Mouse (Mus musculus): ENCODE measurements around the gene Nmt1. TPM values are rescaled to one million over a fixed set of nuclear protein-coding genes. Genes with fewer than 3 reads are reported as not detected.

Gene Nmt1
- polyA plus RNA-seq, 1 experiment from 2014 or later = 60.0 TPM

DNA sequence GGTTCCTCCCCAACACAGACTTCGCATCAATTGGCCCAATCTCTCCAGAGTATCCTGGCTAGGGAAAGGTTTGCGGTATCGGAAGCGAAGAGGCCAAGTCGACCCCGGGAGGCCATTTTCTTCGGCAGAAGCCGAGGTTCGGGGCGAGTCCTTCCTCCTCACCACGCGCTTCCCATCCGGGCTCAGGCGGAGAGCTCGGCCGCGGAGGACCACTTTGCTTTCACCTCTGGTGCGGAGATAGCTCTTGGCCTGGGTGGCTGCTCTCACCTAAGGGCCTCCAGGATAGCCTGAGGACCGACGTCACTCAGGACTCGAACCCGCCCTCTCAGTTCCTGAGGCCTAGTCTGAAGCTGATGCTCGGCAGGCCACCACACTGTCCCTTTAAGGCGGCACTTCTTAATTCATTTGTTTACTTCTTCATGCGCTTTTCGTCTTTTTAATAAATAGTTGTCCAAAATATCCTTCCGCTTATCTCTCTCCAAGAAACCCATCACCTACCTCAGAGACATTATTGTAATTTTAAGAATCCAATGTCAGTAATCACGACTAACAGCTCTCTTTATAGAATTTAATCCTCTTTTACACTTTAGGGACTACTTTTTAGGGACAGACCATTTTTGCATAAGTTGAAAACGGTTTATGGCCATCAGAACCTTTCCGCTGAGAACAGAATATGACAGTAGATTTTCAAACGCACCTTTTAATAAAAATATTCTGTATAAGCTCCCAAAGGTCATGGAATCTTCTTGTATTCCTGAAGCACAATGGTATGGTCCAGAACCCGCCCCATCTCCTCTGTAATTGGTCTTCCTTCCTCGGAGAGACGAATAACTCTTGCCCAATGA, 87.4 kb downstream of the Nmt1 start:
- H3K27ac ChIP-seq (replicated peaks; ENCODE audit: low read depth, low read length) = peak overlapping the region; percentile 97
- H3K27me3 ChIP-seq (replicated peaks; ENCODE audit: control insufficient read depth, insufficient read depth, low read length) = no peaks in the 10 kb centered on the region
- ATAC-seq (ENCODE audit: low read depth) (peak; percentile 64), DNase-seq (ENCODE audit: low spot score) (peak; percentile 96)
- no peaks in the 10 kb centered on the region for H3K9me3 ChIP-seq (ENCODE audit: control insufficient read depth, low read length)
- 2% methylated on average over 34 of the region's 34 CpGs for WGBS
- H3K36me3 ChIP-seq (ENCODE audit: control insufficient read depth, insufficient read depth, low read length) = no peaks in the 10 kb centered on the region
- H3K4me1 ChIP-seq (ENCODE audit: control insufficient read depth, insufficient read depth, low read length) = peaks cover 29% of the 10 kb centered on the region
- H3K9ac ChIP-seq (ENCODE audit: low read depth, low read length) = peak overlapping the region; percentile 91
- peak overlapping the region; percentile 76 for H3K4me2 ChIP-seq (ENCODE audit: low read depth, low read length)
- H3K4me3 ChIP-seq (ENCODE audit: low read depth, low read length) = peak overlapping the region; percentile 73

DNA sequence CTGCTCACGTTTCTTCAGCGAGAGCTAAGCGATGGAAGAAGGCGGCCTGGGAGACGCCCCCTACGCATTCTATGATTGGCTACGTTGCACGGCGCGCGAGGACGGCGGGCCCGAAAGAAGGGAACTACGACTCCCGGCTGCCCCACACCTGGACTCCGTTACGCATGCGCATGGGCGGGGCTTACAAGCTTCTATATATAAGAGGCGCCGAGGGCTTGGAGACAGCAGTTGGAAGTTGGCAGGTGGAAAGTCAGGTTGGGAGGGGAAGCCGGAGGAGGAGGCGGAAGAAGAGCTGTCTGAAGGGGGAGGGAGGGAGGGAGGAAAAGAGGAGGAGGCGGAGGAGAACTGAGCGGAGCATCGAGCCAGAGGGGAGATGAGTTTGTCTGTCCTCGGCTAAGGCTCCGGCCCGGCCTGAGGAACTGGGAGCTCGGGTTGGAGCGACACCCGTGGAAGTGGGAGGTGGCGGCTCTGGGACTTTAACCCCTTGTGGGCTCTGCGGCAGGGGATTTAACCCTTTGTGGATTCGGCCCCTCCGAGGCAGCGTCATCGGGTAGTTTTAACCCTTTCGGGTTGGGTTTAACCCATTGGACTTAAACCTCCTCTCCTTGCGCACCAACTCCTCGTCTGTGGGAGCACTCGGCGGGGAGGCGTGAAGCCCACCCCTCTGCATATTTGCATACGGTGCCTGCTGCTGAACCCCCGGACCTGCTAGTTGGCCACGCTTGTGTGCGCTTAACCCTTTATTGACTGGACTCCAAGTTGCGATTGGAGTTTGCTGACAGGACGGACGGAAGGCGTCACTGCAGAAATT, 88.2 kb downstream of the Nmt1 start, which contains the start of gene Hexim1:
Gene Hexim1 (plus strand): TSS at position 224 of the 811 bp plus-strand sequence.
- Histone ChIP-seq H3K9ac (ENCODE audit: low read depth, low read length) (peak within 1 kb of the TSS; percentile 91), H3K9me3 (ENCODE audit: control insufficient read depth, low read length) (no peaks in the 10 kb centered on the region), H3K36me3 (ENCODE audit: control insufficient read depth, insufficient read depth, low read length) (no peaks in the 10 kb centered on the region), H3K27me3 (replicated peaks; ENCODE audit: control insufficient read depth, insufficient read depth, low read length) (no peaks in the 10 kb centered on the region), H3K4me3 (ENCODE audit: low read depth, low read length) (peak within 1 kb of the TSS; percentile 73), H3K27ac (replicated peaks; ENCODE audit: low read depth, low read length) (peak within 1 kb of the TSS; percentile 97), H3K4me2 (ENCODE audit: low read depth, low read length) (peak within 1 kb of the TSS; percentile 84), H3K4me1 (ENCODE audit: control insufficient read depth, insufficient read depth, low read length) (peaks cover 28% of the 10 kb centered on the region)
- DNase-seq (ENCODE audit: low spot score) (peak; percentile 100), ATAC-seq (ENCODE audit: low read depth) (peak; percentile 96)
- WGBS = under 1% methylated on average over 48 of the region's 53 CpGs

DNA sequence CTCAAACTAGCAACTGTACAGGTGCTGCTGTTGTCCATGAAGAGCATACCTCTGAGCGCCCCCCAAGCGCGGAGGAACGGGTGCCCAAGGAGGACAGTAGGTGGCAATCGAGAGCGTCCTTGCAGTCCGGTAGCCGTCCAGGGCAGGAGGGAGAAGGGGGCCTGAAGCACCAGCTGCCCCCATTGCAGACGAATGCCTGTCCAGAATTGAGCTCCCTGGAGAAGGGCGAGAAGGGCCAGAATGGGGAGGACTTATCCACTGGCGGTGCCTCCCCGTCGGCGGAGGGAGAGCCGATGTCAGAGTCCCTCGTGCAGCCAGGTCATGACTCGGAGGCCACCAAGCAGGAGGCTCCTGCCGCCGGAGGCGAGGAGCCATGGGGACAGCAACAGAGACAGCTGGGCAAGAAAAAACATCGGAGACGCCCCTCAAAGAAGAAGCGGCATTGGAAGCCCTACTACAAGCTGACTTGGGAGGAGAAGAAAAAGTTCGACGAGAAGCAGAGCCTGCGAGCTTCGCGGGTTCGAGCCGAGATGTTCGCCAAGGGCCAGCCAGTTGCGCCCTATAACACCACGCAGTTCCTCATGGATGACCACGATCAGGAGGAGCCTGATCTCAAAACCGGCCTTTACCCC, 89.1 kb downstream of the Nmt1 start:
- WGBS = under 1% methylated on average over 35 of the region's 35 CpGs
- Histone ChIP-seq H3K27me3 (replicated peaks; ENCODE audit: control insufficient read depth, insufficient read depth, low read length) (no peaks in the 10 kb centered on the region), H3K4me3 (ENCODE audit: low read depth, low read length) (peak overlapping the region; percentile 73), H3K4me1 (ENCODE audit: control insufficient read depth, insufficient read depth, low read length) (peaks cover 22% of the 10 kb centered on the region), H3K36me3 (ENCODE audit: control insufficient read depth, insufficient read depth, low read length) (no peaks in the 10 kb centered on the region), H3K4me2 (ENCODE audit: low read depth, low read length) (peak overlapping the region; percentile 84), H3K9me3 (ENCODE audit: control insufficient read depth, low read length) (no peaks in the 10 kb centered on the region), H3K27ac (replicated peaks; ENCODE audit: low read depth, low read length) (peak overlapping the region; percentile 84), H3K9ac (ENCODE audit: low read depth, low read length) (peak overlapping the region; percentile 75)
- DNase-seq (ENCODE audit: low spot score) (peak; percentile 87), ATAC-seq (ENCODE audit: low read depth) (0 out of 2 replicates have a peak, but pooled peaks have one; percentile 10)

- Histone ChIP-seq H3K27ac (replicated peaks; ENCODE audit: low read depth, low read length) (peak overlapping the region; percentile 84), H3K4me2 (ENCODE audit: low read depth, low read length) (peak overlapping the region; percentile 84), H3K9me3 (ENCODE audit: control insufficient read depth, low read length) (no peaks in the 10 kb centered on the region), H3K4me1 (ENCODE audit: control insufficient read depth, insufficient read depth, low read length) (peaks cover 18% of the 10 kb centered on the region), H3K27me3 (replicated peaks; ENCODE audit: control insufficient read depth, insufficient read depth, low read length) (no peaks in the 10 kb centered on the region), H3K36me3 (ENCODE audit: control insufficient read depth, insufficient read depth, low read length) (no peaks in the 10 kb centered on the region), H3K9ac (ENCODE audit: low read depth, low read length) (peak overlapping the region; percentile 75), H3K4me3 (ENCODE audit: low read depth, low read length) (peak overlapping the region; percentile 73)
- DNase-seq (ENCODE audit: low spot score) (peak; percentile 64), ATAC-seq (ENCODE audit: low read depth) (no peak)
- WGBS = under 1% methylated on average over 37 of the region's 38 CpGs
Observed at GRCm38 (mm10) chr11:103117591-103118009, 89.6 kb downstream of the Nmt1 start.

Small RNA genes within 50 kb of the gene (microRNA-seq; reads per million reads assigned to microRNA genes)
- not detected for gene Mir6931 (ENCODE audit: borderline number of aligned reads)

Other genes with a start within 250 kb of the Nmt1 start
- 46.0 and 49.6 TPM in 2 replicates for gene Gjc1, start 208.5 kb upstream of the Nmt1 start, polyA plus RNA-seq (2014; fragmentation: Nextera tagmentation; extraction: Ambion mirVana)
- 0.79 and 1.3 TPM in 2 replicates for gene Higd1b, start 192.3 kb upstream of the Nmt1 start, polyA plus RNA-seq (2014; fragmentation: Nextera tagmentation; extraction: Ambion mirVana)
- 130 and 154 TPM in 2 replicates for gene Eftud2, start 147.2 kb upstream of the Nmt1 start, polyA plus RNA-seq (2014; fragmentation: Nextera tagmentation; extraction: Ambion mirVana)
- gene Ccdc103, start 147.0 kb upstream of the Nmt1 start, polyA plus RNA-seq (2014; fragmentation: Nextera tagmentation; extraction: Ambion mirVana) = 1.0 and 2.3 TPM in 2 replicates
- not detected in 2 replicates for gene Fam187a, start 143.0 kb upstream of the Nmt1 start, polyA plus RNA-seq (2014; fragmentation: Nextera tagmentation; extraction: Ambion mirVana)
- 0.31 and 0.45 TPM in 2 replicates for gene Gfap, start 127.3 kb upstream of the Nmt1 start, polyA plus RNA-seq (2014; fragmentation: Nextera tagmentation; extraction: Ambion mirVana)
- gene Kif18b, start 103.1 kb upstream of the Nmt1 start, polyA plus RNA-seq (2014; fragmentation: Nextera tagmentation; extraction: Ambion mirVana) = 6.6 and 7.0 TPM in 2 replicates
- gene C1ql1, start 81.5 kb upstream of the Nmt1 start, polyA plus RNA-seq (2014; fragmentation: Nextera tagmentation; extraction: Ambion mirVana) = 1.8 and 2.7 TPM in 2 replicates
- gene Dcakd, start 143 bp downstream of the Nmt1 start, polyA plus RNA-seq (2014; fragmentation: Nextera tagmentation; extraction: Ambion mirVana) = 138 and 153 TPM in 2 replicates
- gene Plcd3, start 73.5 kb downstream of the Nmt1 start, polyA plus RNA-seq (2014; fragmentation: Nextera tagmentation; extraction: Ambion mirVana) = 3.0 and 3.2 TPM in 2 replicates
- 15.0 and 21.4 TPM in 2 replicates for gene Acbd4, start 73.5 kb downstream of the Nmt1 start, polyA plus RNA-seq (2014; fragmentation: Nextera tagmentation; extraction: Ambion mirVana)
- 7.3 and 8.9 TPM in 2 replicates for gene Hexim1, start 88.0 kb downstream of the Nmt1 start, polyA plus RNA-seq (2014; fragmentation: Nextera tagmentation; extraction: Ambion mirVana)
- 6.8 and 9.5 TPM in 2 replicates for gene Hexim2, start 104.2 kb downstream of the Nmt1 start, polyA plus RNA-seq (2014; fragmentation: Nextera tagmentation; extraction: Ambion mirVana)
- gene Fmnl1, start 142.9 kb downstream of the Nmt1 start, polyA plus RNA-seq (2014; fragmentation: Nextera tagmentation; extraction: Ambion mirVana) = 3.3 and 3.5 TPM in 2 replicates
- gene 1700023F06Rik, start 180.4 kb downstream of the Nmt1 start, polyA plus RNA-seq (2014; fragmentation: Nextera tagmentation; extraction: Ambion mirVana) = 1.0 and 1.6 TPM in 2 replicates
- not detected in 2 replicates for gene Spata32, start 190.2 kb downstream of the Nmt1 start, polyA plus RNA-seq (2014; fragmentation: Nextera tagmentation; extraction: Ambion mirVana)
- 4.6 and 5.1 TPM in 2 replicates for gene Map3k14, start 239.3 kb downstream of the Nmt1 start, polyA plus RNA-seq (2014; fragmentation: Nextera tagmentation; extraction: Ambion mirVana)